Mouse (Mus musculus): ENCODE measurements around the gene Mdm1.
A peak's percentile ranks its signal among the peaks of the same experiment; 100 is the strongest.
"Not testable (repeated sequence)": the region's sequence is repeated elsewhere in the genome, so short reads cannot be mapped to it uniquely, and the experiment has no call there.

Gene Mdm1

DNA sequence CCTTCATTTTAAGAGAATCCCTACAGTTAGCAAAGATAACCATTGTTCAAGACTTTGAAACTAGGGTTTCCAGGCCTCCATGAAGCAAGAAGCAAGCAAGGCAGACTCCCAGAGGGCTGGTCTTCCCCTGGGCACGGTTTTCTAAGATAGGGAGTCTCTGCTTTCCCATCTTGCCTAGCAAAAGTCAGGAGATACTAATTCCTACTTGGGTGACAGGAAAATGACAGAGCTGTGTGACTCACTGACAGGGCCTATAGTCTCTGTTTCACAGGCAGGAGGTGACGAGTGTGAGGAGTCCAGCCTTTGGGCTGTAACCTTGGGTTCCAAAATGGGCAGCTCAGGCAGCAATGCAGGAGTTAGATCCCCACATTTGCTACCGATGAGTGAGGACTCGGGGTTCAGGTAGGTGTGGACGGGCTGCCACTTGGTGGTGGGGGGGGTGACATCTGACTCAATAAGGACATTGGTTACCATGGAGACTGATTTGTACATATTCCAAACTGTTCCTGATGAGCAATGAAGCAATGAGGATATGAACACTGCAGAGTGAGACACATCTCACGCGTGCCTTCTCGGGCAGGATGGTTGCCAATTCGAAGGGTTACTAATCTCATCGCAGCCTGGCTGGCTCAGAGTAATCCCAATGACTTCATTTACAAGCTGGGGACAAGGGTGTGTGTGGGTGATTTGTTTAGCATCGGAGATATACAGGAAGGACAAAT is 19.0 kb upstream of the Mdm1 start:
- DNase-seq (ENCODE audit: low spot score in 2 of 2) = peak in 1 of 2 experiments; percentile 38

DNA sequence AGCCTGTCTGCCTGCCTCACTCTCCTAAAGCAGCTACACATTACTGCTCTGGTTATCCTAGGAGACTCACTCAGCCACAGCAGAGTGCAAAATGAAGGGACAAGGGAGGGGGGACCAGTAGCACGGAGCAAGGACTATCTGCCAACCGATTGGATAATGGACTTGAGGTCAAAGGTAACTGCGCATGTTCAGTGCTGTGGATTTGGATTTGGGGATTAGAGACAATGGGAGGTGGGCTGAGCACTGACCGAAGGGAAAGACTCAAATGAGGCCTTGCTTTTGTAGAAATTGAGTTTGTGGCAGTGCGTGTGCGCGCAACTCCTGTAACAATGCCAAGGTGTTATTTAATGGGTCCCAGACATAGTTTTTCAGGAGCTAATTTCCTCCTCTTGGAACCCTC is 16.4 kb upstream of the Mdm1 start:
- DNase-seq (ENCODE audit: low spot score in 2 of 2) = no peak

DNA sequence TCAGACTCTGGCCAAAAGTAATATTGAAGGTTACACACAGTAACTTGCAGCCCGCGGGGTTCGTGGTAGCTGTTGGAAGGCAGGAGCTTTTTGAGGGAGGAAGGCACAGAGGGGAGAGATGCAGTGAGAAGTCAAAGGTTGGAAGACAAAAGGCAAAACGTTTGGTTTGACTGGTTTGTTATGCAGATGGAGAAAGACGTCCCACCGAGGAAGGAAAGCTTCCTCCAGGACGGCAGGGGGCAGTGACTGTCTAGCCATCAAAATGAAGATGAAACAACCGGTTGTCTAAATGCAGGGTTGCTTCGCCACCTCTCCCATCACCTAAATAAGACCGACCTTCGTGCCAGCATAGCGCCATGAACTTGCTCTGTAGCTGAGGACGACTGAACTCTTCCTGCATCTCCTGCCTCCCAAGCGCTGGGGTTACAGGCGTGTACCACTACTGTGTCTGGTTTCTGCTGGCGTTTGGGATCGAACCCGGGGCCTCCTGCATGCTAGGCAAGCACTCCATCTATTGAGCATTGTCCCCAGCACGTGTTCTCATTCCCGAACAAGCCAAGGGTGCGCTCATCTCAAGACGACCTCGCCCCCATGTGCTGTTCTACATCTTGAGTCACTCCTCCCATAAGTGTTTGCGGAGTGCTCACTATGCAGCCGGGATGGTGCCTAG is 15.7 kb upstream of the Mdm1 start:
- DNase-seq (ENCODE audit: low spot score in 2 of 2) = no peak

DNA sequence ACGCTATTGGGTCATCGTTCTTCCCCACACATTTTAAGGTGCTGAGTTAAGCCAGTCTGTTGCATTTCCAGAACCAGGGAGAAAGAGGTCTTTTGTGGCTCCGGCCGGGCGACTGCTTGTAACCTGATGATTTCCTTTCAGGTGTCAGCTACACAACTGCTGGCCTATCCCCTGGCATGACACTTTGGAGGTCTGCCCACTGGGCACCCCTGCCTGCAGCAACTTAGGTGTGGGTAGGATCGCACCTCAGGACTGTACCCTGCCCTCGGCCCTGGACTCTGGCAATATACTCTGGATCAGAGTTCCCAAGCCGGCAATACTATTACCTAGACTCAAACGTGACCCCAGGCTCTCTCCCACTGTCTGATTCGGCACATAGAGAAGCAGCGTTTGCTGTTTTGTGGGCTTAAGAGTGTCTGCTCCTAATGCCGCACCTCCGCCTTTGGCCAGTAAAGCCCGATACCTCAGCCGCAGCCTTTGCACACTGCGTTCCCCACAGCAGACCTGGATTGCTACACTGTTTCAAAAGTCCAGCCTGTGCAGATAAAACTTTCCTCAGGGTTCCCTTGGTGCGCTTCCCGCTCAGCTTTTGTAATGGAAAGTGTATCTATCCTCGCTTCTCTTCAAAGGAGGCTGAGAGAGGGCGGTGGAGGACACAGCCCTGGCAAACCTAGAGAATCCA is 12.5 kb upstream of the Mdm1 start:
- DNase-seq (ENCODE audit: low spot score in 2 of 2) = no peak

DNA sequence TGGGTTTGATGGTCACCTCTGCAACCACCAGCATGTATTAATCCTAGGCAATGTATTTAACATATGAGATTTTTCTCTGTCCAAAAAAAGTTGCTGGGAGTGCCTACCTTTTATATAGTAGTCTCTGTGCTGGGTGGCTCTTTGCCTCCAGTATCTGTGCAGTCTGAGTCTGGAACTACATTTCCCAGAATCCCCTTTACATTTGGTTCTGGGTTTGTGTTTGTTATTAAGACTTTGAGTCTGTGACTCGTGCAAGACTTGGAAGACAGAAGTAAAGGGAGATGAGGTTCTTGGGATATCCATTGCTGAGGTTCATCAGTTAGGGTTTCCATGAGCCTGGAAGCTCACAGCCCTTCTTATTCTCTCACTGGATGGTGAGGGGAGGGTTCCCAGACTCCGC is 11.6 kb upstream of the Mdm1 start:
- no peak for DNase-seq (ENCODE audit: low spot score in 2 of 2)

DNA sequence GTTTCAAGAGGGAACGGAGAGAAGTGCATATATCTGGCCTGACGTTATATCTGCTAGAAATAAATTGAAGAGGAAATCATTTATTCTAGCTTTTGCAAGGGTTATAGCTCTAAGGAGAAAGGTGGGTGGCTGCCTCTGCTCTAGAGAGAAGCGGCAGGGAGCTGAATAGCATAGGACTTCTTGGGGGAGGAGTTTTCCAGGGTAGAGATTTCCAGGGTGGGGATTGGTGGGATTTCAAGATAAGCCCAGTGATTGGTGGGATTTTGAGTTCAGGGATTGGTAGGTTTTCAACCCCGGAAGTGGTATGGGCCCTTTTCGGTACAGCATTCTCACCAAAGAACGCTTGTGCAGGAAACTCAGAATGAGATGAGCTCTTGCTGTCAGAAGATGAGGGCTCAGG is 8.6 kb upstream of the Mdm1 start:
- no peak for DNase-seq (ENCODE audit: low spot score in 2 of 2)

DNA sequence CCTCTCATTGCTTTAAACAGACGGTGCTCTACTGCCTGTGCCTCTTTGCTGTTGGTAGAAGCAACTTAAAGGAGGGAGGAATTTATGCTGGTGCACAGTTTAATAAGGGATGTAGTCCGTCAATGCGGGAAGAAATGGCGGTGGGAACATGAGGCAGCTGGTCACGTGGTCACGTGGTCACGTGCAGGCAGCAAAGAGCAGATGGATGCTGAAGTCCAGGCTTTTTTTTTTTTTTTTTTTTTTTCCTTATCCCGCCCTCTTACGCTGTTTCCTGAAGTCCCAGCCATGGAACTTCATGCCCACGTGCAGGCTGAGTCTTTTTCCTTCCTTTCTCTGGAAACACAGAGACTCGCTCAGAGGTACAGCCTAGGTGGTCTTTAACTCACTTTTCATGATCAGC is 3.1 kb upstream of the Mdm1 start:
- no peak for DNase-seq (ENCODE audit: low spot score in 2 of 2)

DNA sequence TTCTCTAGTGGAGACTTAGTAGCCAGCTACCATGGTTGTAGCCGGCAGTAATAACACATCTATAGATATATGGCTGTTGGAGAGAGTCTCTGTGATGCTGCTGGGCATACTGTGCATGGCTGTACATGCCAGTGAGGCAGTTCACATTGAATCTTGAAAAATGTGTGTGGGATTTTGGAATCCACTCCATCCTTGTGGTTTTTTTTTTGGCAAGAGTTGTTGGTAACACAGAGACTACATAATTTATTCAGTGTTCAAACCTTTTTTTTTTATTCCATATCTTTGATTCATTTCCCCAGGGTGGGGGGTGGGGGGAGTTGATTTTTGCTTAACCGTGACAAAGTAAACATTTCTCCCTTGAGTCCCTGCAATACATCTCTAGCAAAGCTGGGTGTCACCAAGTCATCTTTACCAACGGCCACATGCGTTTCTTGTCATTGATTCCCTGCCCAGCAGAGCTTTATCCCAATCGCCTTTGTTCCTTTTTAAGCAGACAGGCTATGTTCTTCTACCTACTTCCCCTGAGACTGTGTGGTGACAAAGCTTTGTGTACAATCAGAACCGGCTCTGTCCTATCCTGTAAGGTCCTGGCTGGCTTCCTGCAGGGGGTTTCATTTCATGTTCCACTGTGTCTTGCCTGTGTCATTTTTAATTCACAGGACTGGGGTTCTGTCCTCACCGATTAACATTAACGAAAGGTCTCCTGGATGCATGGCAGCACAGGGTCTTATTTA is 1.6 kb upstream of the Mdm1 start:
- no peak for DNase-seq (ENCODE audit: low spot score in 2 of 2)

DNA sequence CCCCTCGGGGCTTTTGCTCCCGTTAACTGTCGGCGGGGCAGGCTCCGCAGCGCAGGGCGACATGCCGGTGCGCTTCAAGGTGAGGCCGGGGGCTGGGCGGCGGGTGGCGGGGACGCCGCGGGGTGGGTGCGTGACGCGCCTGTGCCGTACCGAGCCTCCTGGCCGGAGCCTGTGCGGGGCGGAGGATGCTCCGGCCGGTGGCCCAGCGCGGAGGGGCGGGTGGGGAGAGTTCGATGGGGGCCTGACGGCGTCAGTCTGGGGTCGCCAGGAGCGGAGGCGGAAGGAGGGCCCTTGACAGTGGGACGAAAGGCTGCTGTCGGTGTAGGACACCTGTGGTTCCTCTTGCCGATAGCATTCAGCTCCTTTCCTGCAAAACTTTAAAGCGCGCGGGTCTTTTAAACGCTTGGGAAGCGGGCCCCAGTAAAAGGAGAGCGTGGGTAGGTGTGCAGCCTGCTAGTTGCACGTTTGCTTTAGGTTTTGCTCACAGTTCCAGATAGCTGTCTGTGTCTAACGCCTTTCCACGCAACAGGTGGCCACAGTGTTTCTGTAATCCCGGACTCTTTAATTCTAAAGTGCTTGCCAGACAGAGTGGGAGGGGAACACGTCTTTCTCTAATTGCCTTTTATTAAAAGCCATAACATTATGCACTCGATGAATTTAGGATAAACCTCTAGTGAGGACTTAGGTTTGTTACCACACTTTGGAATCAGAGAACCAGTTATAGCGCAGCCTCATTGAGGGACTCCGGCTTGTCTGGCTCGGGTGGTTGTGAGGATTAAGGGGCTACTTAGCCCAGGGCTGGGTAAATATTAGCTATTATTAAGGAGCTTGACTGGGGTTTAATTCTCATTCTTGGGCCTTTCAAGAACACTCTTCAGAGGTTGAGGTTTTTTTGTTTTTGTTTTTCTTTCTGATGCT is 532 bp downstream of the Mdm1 start:
- peak; percentile 63 to 70 for DNase-seq (ENCODE audit: low spot score in 2 of 2)

DNA sequence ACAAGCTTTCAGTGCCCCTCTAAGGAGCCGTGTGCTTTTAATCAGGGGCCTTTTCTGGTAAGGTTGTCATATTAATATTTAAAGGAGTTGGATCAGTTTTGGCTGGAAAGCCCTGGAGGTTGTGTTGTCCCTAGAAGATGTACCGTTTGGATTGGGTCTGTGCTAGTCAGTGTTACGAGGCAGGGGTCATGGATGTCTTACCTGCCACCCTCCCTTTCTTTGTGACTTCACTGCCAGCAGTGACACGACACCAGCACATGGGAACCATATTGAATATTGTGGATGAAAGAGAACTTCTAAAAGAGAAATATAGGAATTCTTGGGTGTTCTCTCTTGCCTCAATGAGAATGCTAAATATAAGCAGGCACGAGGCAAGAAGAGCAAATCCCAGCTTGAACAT is 7.8 kb downstream of the Mdm1 start:
- DNase-seq (ENCODE audit: low spot score in 2 of 2) = no peak

DNA sequence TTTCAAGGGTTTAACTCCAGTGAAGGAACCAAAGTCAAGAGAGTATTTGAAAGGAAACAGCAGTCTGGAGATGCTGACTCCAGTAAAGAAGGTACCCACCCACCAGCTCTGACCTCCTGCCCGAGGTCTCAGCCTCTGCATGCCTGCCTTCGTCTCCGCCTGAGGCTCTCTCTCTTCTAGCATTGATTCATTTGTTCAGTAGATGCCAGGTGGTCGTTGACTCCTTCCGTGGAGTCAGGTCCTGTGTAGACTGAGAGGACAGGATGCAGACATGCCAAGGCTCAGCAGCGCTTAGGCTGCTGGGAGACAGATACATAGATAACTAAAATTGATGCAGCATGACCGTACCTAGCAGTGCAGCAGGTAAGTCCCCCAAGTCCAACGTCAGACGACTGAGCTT is 9.3 kb downstream of the Mdm1 start:
- no peak for DNase-seq (ENCODE audit: low spot score in 2 of 2)

DNA sequence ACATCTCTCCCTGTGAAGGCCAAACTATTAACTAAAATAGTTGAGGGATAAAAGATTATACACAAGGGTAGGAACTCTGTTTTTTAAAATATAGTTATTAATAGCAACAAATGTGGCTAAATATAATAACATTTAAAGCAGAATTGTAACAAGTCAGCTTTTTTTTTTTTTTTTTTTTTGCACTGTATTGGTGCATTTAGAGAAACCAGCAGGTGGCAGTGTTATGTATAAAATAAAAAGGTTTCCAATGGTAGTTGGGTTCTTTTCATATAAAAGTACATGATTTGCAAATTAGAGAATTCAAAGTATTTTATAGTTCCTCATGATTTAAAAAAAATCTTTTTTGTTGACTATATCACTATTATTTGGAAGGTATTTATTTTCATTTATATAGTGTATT is 14.3 kb downstream of the Mdm1 start:
- no peak for DNase-seq (ENCODE audit: low spot score in 2 of 2)

DNA sequence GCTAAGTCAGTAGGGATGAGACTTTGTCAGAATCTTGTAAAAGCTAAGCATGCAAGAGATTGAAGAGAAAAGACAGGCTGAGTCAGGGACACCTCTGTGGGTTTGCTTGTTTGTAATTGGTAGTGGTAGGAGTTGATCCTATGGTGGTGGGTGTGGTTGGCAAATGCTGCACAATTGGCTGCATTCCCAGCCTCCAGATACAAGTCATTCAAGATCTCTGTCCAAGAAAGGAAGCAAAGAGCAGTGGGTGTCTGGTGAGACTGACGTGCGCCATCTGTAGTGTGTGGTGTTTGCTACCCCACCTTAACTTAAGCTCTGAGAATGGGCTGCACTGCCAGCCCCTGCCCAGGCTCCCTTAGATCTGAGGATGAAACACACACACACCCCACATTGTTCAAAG is 19.5 kb downstream of the Mdm1 start:
- peak; percentile 59 to 69 for DNase-seq (ENCODE audit: low spot score in 2 of 2)

DNA sequence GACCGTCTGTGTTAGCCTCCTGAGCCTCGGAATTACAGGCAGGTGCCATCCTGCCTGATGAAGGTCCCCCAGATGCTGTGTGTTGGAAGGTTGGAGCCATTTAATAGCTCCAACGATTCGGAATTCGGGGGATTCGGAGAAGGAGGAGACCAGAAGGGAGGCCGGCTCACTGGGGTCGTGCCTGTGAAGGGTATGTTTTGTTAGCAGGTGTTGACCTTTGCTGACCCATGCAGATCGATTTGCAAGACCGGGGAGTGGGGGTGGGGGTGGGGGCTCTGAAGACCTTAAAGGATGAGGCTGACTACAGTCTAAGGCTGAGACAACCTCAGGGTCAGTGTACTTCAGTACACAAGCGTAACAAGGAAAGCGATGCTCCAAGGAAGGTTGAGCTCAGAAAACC is 27.6 kb downstream of the Mdm1 start:
- no peak for DNase-seq (ENCODE audit: low spot score in 2 of 2)

DNA sequence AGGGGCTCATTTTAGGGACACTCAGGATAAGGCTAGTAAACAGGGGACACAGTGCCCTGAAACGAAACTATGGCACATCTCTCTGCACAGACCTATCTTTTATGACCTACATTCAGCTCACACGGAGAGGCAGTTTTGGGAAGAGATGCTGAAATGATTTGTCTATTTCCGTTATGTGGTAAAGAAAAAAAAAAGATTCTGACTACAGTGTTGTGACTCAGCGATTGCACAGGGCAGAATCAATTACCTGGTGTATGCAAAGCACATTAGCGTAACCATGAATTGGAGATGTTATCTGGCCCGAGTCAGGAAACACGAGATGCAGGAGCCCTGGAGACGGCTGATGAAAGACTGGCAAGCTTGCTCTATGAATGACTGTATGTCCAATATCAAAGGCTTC is 30.8 kb downstream of the Mdm1 start:
- no peak for DNase-seq (ENCODE audit: low spot score in 2 of 2)

DNA sequence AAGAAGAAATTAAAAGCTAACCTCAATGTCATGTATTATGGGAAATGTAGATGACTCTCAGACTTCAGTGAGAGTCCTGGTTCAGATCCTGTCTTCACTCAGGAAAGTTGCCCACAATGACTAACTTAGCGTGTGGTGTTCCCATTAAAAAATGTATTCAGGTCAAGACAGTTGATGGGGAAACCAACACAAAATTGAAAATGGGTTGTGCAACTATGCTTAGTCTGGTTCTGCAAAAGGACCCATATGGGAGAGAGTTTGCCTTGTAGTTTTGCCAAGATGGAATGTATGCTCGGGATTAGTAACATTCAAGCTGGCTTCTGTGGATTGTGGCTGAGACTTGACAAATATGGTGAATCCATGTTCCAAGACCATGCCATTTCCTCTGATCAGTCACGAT is 31.3 kb downstream of the Mdm1 start:
- DNase-seq (ENCODE audit: low spot score in 2 of 2) = no peak

DNA sequence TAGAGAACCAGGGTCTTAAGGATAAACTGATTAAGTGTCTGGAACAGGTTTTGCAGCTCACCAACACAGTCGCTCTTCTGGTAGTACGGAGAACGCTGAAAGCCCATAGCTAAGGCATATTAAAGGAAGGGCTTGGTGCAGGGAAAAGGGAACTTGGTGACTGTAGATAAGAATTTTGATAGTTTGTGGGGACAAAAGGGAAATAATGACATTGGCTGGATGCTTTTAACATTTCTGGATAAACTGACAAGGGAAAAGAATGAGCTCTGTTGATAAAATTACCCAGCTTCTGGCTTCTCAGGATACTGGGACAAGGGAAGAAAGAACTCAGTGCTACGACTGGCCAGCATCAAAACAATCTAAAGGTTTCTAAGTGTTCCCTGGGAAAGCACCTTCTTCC is 33.9 kb downstream of the Mdm1 start:
- not testable (repeated sequence) for DNase-seq (ENCODE audit: low spot score in 2 of 2)

DNA sequence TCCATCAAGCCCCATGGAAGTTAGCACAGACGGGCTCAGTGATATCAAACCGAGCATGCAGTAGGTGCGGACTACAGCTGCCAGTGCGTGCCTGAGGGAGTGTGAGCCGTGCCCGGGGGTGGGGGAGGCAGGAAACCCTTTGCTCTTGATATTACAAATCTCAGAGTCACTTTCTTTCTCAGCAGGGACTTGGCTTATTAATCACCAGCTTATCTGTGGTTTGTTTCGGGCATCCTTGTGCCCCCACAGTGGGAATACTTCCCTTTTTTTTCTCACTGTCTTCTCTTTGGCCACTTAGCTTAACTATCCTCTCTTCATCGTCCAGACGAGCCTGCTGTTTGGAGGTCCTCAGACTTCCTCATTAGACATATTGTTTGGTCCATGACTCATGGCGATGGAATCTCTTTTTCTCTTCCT is 37.1 kb downstream of the Mdm1 start:
- DNase-seq (ENCODE audit: low spot score in 2 of 2) = no peak

DNA sequence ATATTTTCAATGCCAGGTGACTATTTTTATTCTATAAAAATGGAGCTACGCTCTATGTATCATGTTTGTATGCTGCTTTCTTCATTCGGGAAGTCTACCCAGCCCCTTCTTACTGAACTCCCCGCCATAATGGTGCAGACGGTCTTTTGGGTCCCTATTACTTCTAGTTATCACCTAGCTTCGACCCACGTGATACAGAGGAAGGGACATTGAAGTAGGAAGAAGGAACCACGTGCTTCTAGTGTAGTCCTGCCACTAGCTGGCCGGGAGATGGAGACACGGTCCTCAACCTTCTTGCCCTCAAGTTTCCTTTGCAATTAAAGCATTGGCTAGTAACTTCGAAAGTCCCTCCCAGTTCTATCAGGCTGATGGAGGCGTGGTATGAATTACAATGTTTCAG is 37.7 kb downstream of the Mdm1 start:
- no peak for DNase-seq (ENCODE audit: low spot score in 2 of 2)

DNA sequence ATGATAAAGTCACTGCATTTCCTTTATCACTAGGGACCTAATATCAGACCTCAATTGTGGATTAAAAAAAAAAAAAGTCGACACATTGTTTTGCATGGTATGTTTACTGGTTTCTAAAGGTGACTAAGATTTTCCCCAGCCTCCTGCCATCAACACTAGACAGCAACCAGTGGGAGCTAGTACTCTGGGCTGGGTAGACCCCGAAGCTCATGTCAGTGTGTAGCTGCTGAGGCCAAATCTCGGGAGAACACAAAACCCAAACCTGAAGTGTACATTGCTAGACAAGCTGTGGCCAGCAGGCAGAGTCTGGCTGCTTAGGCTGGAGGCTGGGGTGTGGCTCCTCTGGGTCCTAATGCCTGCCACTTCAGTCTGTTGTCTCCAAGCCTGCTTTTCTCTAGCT is 53.5 kb downstream of the Mdm1 start:
- not testable (repeated sequence) for DNase-seq (ENCODE audit: low spot score in 2 of 2)

DNA sequence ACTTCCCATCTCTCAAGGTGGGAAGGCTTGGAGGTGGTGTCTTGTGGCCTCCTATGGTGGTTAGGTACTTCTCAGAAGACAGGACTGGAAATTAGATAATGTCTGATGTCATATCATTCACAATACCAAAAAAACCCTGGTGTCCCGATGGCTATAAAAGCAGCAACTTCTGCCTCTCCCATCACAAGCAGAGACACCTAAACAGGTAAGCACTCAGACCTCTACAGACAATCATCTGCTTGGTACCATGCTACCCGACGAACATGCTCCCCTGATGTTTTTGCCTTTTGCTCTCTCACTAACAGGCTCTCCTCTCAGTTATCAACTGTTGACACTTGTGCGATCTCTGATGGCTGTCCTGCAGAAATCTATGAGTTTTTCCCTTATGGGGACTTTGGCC is 63.0 kb downstream of the Mdm1 start, which contains the start of gene Il22:
Gene Il22, plus strand, starts transcription at position 301 of the 400 bp plus-strand sequence.
- no peak for DNase-seq (ENCODE audit: low spot score in 2 of 2)
